Mouse (Mus musculus): Measurements from ENCODE around the gene Gpsm1.

DNA sequence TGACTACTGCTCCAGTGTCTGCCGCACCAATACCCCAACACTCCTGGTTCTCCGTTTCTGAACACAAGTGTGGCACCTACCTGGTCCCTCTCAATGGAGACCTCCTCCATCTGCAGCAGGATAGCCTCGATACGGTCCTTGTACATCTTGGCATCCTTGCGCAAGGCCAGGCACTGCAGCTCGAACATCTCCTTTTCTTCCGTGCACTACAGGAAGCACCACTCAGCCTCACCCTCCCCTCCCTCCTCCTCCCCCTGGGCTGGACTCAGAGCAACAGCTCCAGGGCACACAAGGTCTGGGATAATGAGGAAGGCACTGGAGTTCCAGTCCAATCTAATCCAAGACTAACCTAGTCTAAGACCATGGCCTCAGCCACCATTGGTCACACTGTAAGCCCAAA lies 41.4 kb downstream of the Gpsm1 start:
- TF ChIP-seq USF2 (IDR thresholded peaks at IDR 0.05; ENCODE audit: borderline replicate concordance in 1 of 2, insufficient read depth in 1 of 2, low read depth in 1 of 2, low read length in 2 of 2), result no peak
- no peak for TF ChIP-seq MXI1 (IDR thresholded peaks at IDR 0.05; ENCODE audit: low read depth, low read length)
- TF ChIP-seq NELFE (IDR thresholded peaks at IDR 0.05; ENCODE audit: low read depth, low read length), result no peak
